Mouse (Mus musculus) intestine, embryonic 14.5 days (tissue): ENCODE results near the gene Dennd2d. TPM values are rescaled to one million over a fixed set of nuclear protein-coding genes. Genes with fewer than 3 reads are reported as not detected.
A peak's percentile ranks its signal among the peaks of the same experiment; 100 is the strongest.

Experiments
- ATAC-seq: fragments of 200-750 bp; cut with Nextera tagmentation; replicated peaks from 2 replicates; pipeline ENCODE4 v1.8.0; 2017; ENCODE audit warnings: low read depth, moderate number of reproducible peaks, moderate TSS enrichment, moderate library complexity; ENCODE audit not compliant: low FRiP score, low TSS enrichment
- DNase-seq: peaks from one replicate; pipeline ENCODE4 v3.0.0-alpha.2; 2018; ENCODE audit warnings: low spot score
- H3K27ac ChIP-seq: fragments of 300-500 bp; sonication (generic); 2 replicates; pipeline ENCODE4 v1.5.1; 2014; ENCODE audit warnings: low read depth, mild to moderate bottlenecking, control low read depth
- H3K27me3 ChIP-seq: fragments of 300-500 bp; sonication (generic); replicated peaks from 2 replicates; pipeline ENCODE4 v1.6.1; 2014; ENCODE audit warnings: low read length, control low read depth; ENCODE audit not compliant: control insufficient read depth, insufficient read depth
- H3K36me3 ChIP-seq: fragments of 300-500 bp; sonication (generic); 2 replicates; pipeline ENCODE4 v1.6.1; 2014; ENCODE audit warnings: low read length, control low read depth; ENCODE audit not compliant: control insufficient read depth, insufficient read depth
- H3K4me1 ChIP-seq: fragments of 300-500 bp; sonication (generic); replicated peaks from 2 replicates; pipeline ENCODE4 v1.6.1; 2014; ENCODE audit warnings: low read length, control low read depth, mixed read lengths; ENCODE audit not compliant: control insufficient read depth, insufficient read depth
- H3K4me2 ChIP-seq: fragments of 300-500 bp; sonication (generic); 2 replicates; pipeline ENCODE4 v1.6.1; 2014; ENCODE audit warnings: low read length
- H3K4me3 ChIP-seq: fragments of 300-500 bp; sonication (generic); 2 replicates; pipeline ENCODE4 v1.5.1; 2014; ENCODE audit warnings: low read depth, low read length, control low read depth, mixed read lengths
- H3K9ac ChIP-seq: fragments of 300-500 bp; sonication (generic); 2 replicates; pipeline ENCODE4 v1.6.1; 2014; ENCODE audit warnings: mild to moderate bottlenecking, low read length
- H3K9me3 ChIP-seq: fragments of 300-500 bp; sonication (generic); 2 replicates; pipeline ENCODE4 v1.6.1; 2016; ENCODE audit warnings: low read length, control low read depth; ENCODE audit not compliant: control insufficient read depth
- WGBS: fragments of 180-500 bp; shearing (Covaris S2); extraction: QIAGEN DNeasy Blood & Tissue Kit; methylation state at CpG from one replicate; pipeline ENCODE4 v1.1.7; 2014; 5-methylcytosine and 5-hydroxymethylcytosine counted together
- polyA plus RNA-seq: library from polyadenylated mRNA; unstranded; fragments of >200 nt; fragmentation: Nextera tagmentation; extraction: Ambion mirVana; gene quantifications from 2 replicates; pipeline ENCODE4 v1.2.1, GENCODE M21; 2014

Dennd2d gene
- 11.9 and 13.5 TPM in 2 replicates for polyA plus RNA-seq

- Histone ChIP-seq H3K27me3 (0 out of 2 replicates have a peak, but pooled peaks cover 5% of the 10 kb centered on the region), H3K4me3 (peak within 1 kb of the TSS; percentile 42), H3K36me3 (no peaks in the 10 kb centered on the region), H3K9ac (peak within 1 kb of the TSS; percentile 34), H3K27ac (no peak within 1 kb of the TSS), H3K4me2 (peak within 1 kb of the TSS; percentile 66), H3K9me3 (no peaks in the 10 kb centered on the region), H3K4me1 (0 out of 2 replicates have a peak, but pooled peaks cover 7% of the 10 kb centered on the region)
- WGBS, result 2% methylated on average over 44 of the region's 44 CpGs
- ATAC-seq, result peak; percentile 89
- DNase-seq, result peak; percentile 71
Measured at GRCm38 (mm10) chr3:106482281-106483081, at the start of gene Dennd2d. Gene Dennd2d (plus strand): TSS chr3:106482405.

GRCm38 (mm10) chr3:106448571-106448970 lies 33.6 kb upstream of the Dennd2d start:
- Histone ChIP-seq H3K9ac (no peak overlapping the region), H3K4me2 (no peak overlapping the region), H3K27me3 (no peaks in the 10 kb centered on the region), H3K9me3 (no peaks in the 10 kb centered on the region), H3K27ac (no peak overlapping the region), H3K4me3 (no peak overlapping the region), H3K4me1 (no peaks in the 10 kb centered on the region), H3K36me3 (no peaks in the 10 kb centered on the region)
- ATAC-seq, result no peak
- no peak for DNase-seq

- no peaks in the 10 kb centered on the region for H3K9me3 ChIP-seq
- no peak overlapping the region for H3K9ac ChIP-seq
- no peaks in the 10 kb centered on the region for H3K36me3 ChIP-seq
- no peak overlapping the region for H3K4me3 ChIP-seq
- no peaks in the 10 kb centered on the region for H3K27me3 ChIP-seq
- H3K4me2 ChIP-seq, result no peak overlapping the region
- H3K4me1 ChIP-seq, result no peaks in the 10 kb centered on the region
- DNase-seq, result no peak
- no peak overlapping the region for H3K27ac ChIP-seq
- ATAC-seq, result no peak
Measured at GRCm38 (mm10) chr3:106448995-106449394, 33.2 kb upstream of the Dennd2d start.

- H3K27me3 ChIP-seq, result no peaks in the 10 kb centered on the region
- no peak overlapping the region for H3K9ac ChIP-seq
- no peaks in the 10 kb centered on the region for H3K4me1 ChIP-seq
- H3K9me3 ChIP-seq, result no peaks in the 10 kb centered on the region
- ATAC-seq (no peak), DNase-seq (no peak)
- no peak overlapping the region for H3K27ac ChIP-seq
- WGBS, result 79% methylated on average over 4 of the region's 4 CpGs
- H3K4me3 ChIP-seq, result no peak overlapping the region
- H3K4me2 ChIP-seq, result no peak overlapping the region
- H3K36me3 ChIP-seq, result no peaks in the 10 kb centered on the region
Measured at GRCm38 (mm10) chr3:106449567-106449966, 32.6 kb upstream of the Dennd2d start.

- DNase-seq, result no peak
- 73% methylated on average over 4 of the region's 4 CpGs for WGBS
- no peaks in the 10 kb centered on the region for H3K9me3 ChIP-seq
- no peak for ATAC-seq
- H3K4me3 ChIP-seq, result no peak overlapping the region
- no peaks in the 10 kb centered on the region for H3K27me3 ChIP-seq
- no peak overlapping the region for H3K27ac ChIP-seq
- H3K9ac ChIP-seq, result no peak overlapping the region
- H3K36me3 ChIP-seq, result no peaks in the 10 kb centered on the region
- no peak overlapping the region for H3K4me2 ChIP-seq
- no peaks in the 10 kb centered on the region for H3K4me1 ChIP-seq
Measured at GRCm38 (mm10) chr3:106452616-106453015, 29.6 kb upstream of the Dennd2d start.

- no peak overlapping the region for H3K27ac ChIP-seq
- no peaks in the 10 kb centered on the region for H3K4me1 ChIP-seq
- DNase-seq (no peak), ATAC-seq (no peak)
- H3K4me2 ChIP-seq, result no peak overlapping the region
- H3K9ac ChIP-seq, result no peak overlapping the region
- no peak overlapping the region for H3K4me3 ChIP-seq
- no peaks in the 10 kb centered on the region for H3K27me3 ChIP-seq
- H3K36me3 ChIP-seq, result no peaks in the 10 kb centered on the region
- WGBS, result 76% methylated on average over 2 of the region's 2 CpGs
- no peaks in the 10 kb centered on the region for H3K9me3 ChIP-seq
Measured at GRCm38 (mm10) chr3:106457298-106457869, 24.8 kb upstream of the Dennd2d start.

- Histone ChIP-seq H3K36me3 (no peaks in the 10 kb centered on the region), H3K9ac (no peak overlapping the region), H3K4me2 (no peak overlapping the region), H3K27me3 (no peaks in the 10 kb centered on the region), H3K4me1 (no peaks in the 10 kb centered on the region), H3K27ac (no peak overlapping the region), H3K9me3 (no peaks in the 10 kb centered on the region), H3K4me3 (no peak overlapping the region)
- DNase-seq (no peak), ATAC-seq (0 out of 2 replicates have a peak, but pooled peaks have one; percentile 3)
- WGBS, result 83% methylated on average over 2 of the region's 2 CpGs
Measured at GRCm38 (mm10) chr3:106462059-106462470, 20.1 kb upstream of the Dennd2d start.

GRCm38 (mm10) chr3:106462493-106462892 lies 19.7 kb upstream of the Dennd2d start:
- Histone ChIP-seq H3K4me1 (no peaks in the 10 kb centered on the region), H3K9me3 (no peaks in the 10 kb centered on the region), H3K4me3 (no peak overlapping the region), H3K9ac (no peak overlapping the region), H3K36me3 (no peaks in the 10 kb centered on the region), H3K27ac (no peak overlapping the region), H3K4me2 (no peak overlapping the region), H3K27me3 (no peaks in the 10 kb centered on the region)
- ATAC-seq (no peak), DNase-seq (no peak)
- 64% methylated on average over 3 of the region's 3 CpGs for WGBS

- H3K9me3 ChIP-seq, result no peaks in the 10 kb centered on the region
- no peak for ATAC-seq
- no peak overlapping the region for H3K27ac ChIP-seq
- no peaks in the 10 kb centered on the region for H3K4me1 ChIP-seq
- no peak for DNase-seq
- no peak overlapping the region for H3K4me3 ChIP-seq
- H3K9ac ChIP-seq, result no peak overlapping the region
- no peaks in the 10 kb centered on the region for H3K27me3 ChIP-seq
- H3K4me2 ChIP-seq, result no peak overlapping the region
- WGBS, result 100% methylated on average over 1 of the region's 1 CpGs
- no peaks in the 10 kb centered on the region for H3K36me3 ChIP-seq
Measured at GRCm38 (mm10) chr3:106464750-106465149, 17.5 kb upstream of the Dennd2d start.
